Mouse (Mus musculus) cerebellum, adult 2 months (tissue): ENCODE results near the gene Itpkb.

ENCODE experiments used
- CTCF ChIP-seq: fragments of 200-500 bp; IDR thresholded peaks from 2 replicates; pipeline ENCODE4 v1.5.1; 2011; ENCODE audit warnings: low read depth, mild to moderate bottlenecking, control low read depth, low read length, moderate library complexity, borderline replicate concordance; ENCODE audit not compliant: insufficient read depth
- POLR2A ChIP-seq: fragments of 200-500 bp; IDR thresholded peaks from 2 replicates; pipeline ENCODE4 v1.6.1; 2011; ENCODE audit warnings: low read length, control low read depth, borderline replicate concordance; ENCODE audit not compliant: insufficient read depth

GRCm38 (mm10) chr1:180407727-180408719, 77.7 kb downstream of the Itpkb start:
- TF ChIP-seq CTCF (no peak), POLR2A (no peak)
